Mouse (Mus musculus) frontal cortex, adult 2 months (tissue): ENCODE results near the gene Slc38a10. TPM values are rescaled to one million over a fixed set of nuclear protein-coding genes. Genes with fewer than 3 reads are reported as not detected.

ENCODE experiments used
- DNase-seq, 2 experiments: peaks; one replicate each; pipeline ENCODE4 v3.0.0; 2022; ENCODE audit warnings: low spot score in 1 of 2; ENCODE audit errors: extremely low spot score in 1 of 2
- polyA plus RNA-seq: library from polyadenylated mRNA; depleted of rRNA; stranded (reverse); fragments of >200 nt; gene quantifications from 2 replicates; pipeline ENCODE4 v1.2.3, GENCODE M21; 2012

Gene Slc38a10
- polyA plus RNA-seq, 1 experiment = 62.5 TPM

GRCm38 (mm10) chr11:120179374-120179773, 28.2 kb upstream of the Slc38a10 start:
- peak in 1 of 2 experiments; percentile 61 for DNase-seq

- no peak for DNase-seq
Measured at GRCm38 (mm10) chr11:120175948-120176347, 24.8 kb upstream of the Slc38a10 start.

GRCm38 (mm10) chr11:120173213-120173612, 22.1 kb upstream of the Slc38a10 start:
- peak in 1 of 2 experiments; percentile 52 for DNase-seq

GRCm38 (mm10) chr11:120171168-120171567, 20.0 kb upstream of the Slc38a10 start:
- no peak for DNase-seq

- peak in 1 of 2 experiments; percentile 72 for DNase-seq
Measured at GRCm38 (mm10) chr11:120169208-120169992, 18.3 kb upstream of the Slc38a10 start.

GRCm38 (mm10) chr11:120168516-120168915, 17.4 kb upstream of the Slc38a10 start:
- DNase-seq = no peak

- no peak for DNase-seq
Measured at GRCm38 (mm10) chr11:120167921-120168356, 16.8 kb upstream of the Slc38a10 start.

GRCm38 (mm10) chr11:120167059-120167458, 15.9 kb upstream of the Slc38a10 start:
- no peak for DNase-seq

GRCm38 (mm10) chr11:120164471-120165261, 13.5 kb upstream of the Slc38a10 start:
- no peak for DNase-seq

GRCm38 (mm10) chr11:120164028-120164427, 12.9 kb upstream of the Slc38a10 start:
- DNase-seq = no peak

GRCm38 (mm10) chr11:120163207-120163606, 12.1 kb upstream of the Slc38a10 start:
- DNase-seq = no peak

- no peak for DNase-seq
Measured at GRCm38 (mm10) chr11:120161245-120161644, 10.1 kb upstream of the Slc38a10 start.

GRCm38 (mm10) chr11:120160478-120160877, 9.3 kb upstream of the Slc38a10 start:
- peak in 1 of 2 experiments; percentile 26 for DNase-seq

- DNase-seq = no peak
Measured at GRCm38 (mm10) chr11:120159653-120160052, 8.5 kb upstream of the Slc38a10 start.

GRCm38 (mm10) chr11:120158828-120159227, 7.7 kb upstream of the Slc38a10 start:
- no peak for DNase-seq

GRCm38 (mm10) chr11:120150440-120151112, 570 bp downstream of the Slc38a10 start:
- no peak for DNase-seq

- DNase-seq = no peak
Measured at GRCm38 (mm10) chr11:120149510-120150200, 1.5 kb downstream of the Slc38a10 start.

- no peak for DNase-seq
Measured at GRCm38 (mm10) chr11:120148201-120148855, 2.8 kb downstream of the Slc38a10 start.

- no peak for DNase-seq
Measured at GRCm38 (mm10) chr11:120143708-120144497, 7.2 kb downstream of the Slc38a10 start.
